Mouse (Mus musculus) lung, adult 2 months (tissue): ENCODE results near the gene Arl6ip1. TPM values are rescaled to one million over a fixed set of nuclear protein-coding genes. Genes with fewer than 3 reads are reported as not detected.
A peak's percentile ranks its signal among the peaks of the same experiment; 100 is the strongest.
"Not testable (repeated sequence)": the region's sequence is repeated elsewhere in the genome, so short reads cannot be mapped to it uniquely, and the experiment has no call there.

Experiments
- DNase-seq: peaks from one replicate; pipeline ENCODE4 v3.0.0; 2022
- H3K4me1 ChIP-seq: fragments of 200-500 bp; 2 replicates; pipeline ENCODE4 v1.6.1; 2011; ENCODE audit warnings: low read length; ENCODE audit not compliant: control insufficient read depth, insufficient read depth
- H3K4me3 ChIP-seq: fragments of 200-500 bp; replicated peaks from 2 replicates; pipeline ENCODE3; 2011; ENCODE audit warnings: low read depth, mild to moderate bottlenecking, control low read depth, low read length; ENCODE audit errors: extremely low read depth
- CTCF ChIP-seq: fragments of 200-500 bp; IDR thresholded peaks from 2 replicates; pipeline ENCODE4 v1.5.1; 2011; ENCODE audit warnings: mild to moderate bottlenecking, low read length, control low read depth; ENCODE audit not compliant: insufficient read depth
- POLR2A ChIP-seq: fragments of 200-500 bp; IDR thresholded peaks from 2 replicates; pipeline ENCODE4 v1.6.1; 2011; ENCODE audit warnings: low read depth, mild to moderate bottlenecking, control low read depth, low read length, borderline replicate concordance; ENCODE audit errors: extremely low read depth
- WGBS: fragments of 180-500 bp; shearing (Covaris S2); methylation state at CpG from one replicate; pipeline ENCODE4 v1.1.7; 2018; 5-methylcytosine and 5-hydroxymethylcytosine counted together
- polyA plus RNA-seq: library from polyadenylated mRNA; depleted of rRNA; stranded (reverse); fragments of >200 nt; gene quantifications from 2 replicates; pipeline ENCODE4 v1.2.3, GENCODE M21; 2012; rRNA removed

Arl6ip1 gene
- polyA plus RNA-seq, result 58.1 and 110 TPM in 2 replicates

GRCm38 (mm10) chr7:118129430-118130041, at the start of gene Arl6ip1:
Gene Arl6ip1, minus strand, starts transcription at chr7:118129662.
- peak; percentile 97 for DNase-seq
- no peaks in the 10 kb centered on the region; the same call in 1 of the 2 replicates for H3K4me1 ChIP-seq
- under 1% methylated on average over 39 of the region's 39 CpGs for WGBS
- H3K4me3 ChIP-seq, result peak within 1 kb of the TSS; percentile 90
- TF ChIP-seq CTCF (no peak), POLR2A (peak; percentile 99)

DNA sequence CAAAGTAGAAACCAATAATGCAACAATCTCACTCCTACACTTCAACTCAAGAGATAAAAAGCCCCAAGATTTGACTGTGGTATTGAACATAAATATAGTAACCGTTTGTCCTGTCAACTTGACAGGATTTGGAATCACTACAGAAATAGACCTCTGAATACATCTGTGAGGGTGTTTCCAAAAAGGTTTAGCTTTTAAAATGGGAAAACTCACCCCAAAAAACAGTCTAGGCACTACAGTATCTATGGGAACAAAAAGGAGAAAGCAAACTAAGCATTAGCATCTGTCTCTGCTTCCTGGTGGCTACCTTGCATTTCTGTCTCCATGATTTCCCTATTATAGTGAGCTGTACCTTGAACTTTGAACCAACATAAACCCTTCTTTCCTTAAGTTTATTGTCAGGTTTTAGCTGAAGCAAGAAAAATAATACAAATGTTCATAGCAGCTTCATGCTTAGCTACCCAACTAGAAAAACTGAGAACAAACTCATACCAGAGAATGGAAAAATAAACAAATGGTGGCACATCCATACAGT, 46.4 kb upstream of the Arl6ip1 start:
- DNase-seq, result no peak
- Histone ChIP-seq H3K4me1 (no peaks in the 10 kb centered on the region), H3K4me3 (no peak overlapping the region)
- TF ChIP-seq CTCF (no peak), POLR2A (no peak)
- WGBS, result 64% methylated on average over 1 of the region's 1 CpGs

DNA sequence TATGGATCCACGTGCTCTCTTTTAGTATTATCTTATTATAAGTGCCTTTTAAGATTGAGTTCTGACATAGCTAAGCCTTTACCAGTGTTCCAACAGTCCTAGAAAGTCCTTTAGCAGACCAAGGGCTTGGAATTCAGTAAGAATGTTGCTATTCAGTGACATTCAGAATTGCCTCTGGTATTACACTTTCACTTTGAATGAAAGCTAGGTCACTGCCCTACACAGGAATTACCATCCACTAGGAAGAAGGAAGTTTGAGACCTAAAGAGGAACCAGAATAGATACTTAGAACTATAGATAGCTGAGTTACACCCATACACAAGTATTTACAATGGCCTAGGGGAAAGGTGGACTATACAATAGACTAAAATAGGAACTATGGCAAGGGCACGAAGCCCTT, 40.7 kb upstream of the Arl6ip1 start:
- 72% methylated on average over 2 of the region's 2 CpGs for WGBS
- H3K4me3 ChIP-seq, DNase-seq, H3K4me1 ChIP-seq: not testable (repeated sequence)

GRCm38 (mm10) chr7:118163006-118163405, 33.5 kb upstream of the Arl6ip1 start:
- no peak for TF ChIP-seq POLR2A
- no peak for TF ChIP-seq CTCF
- no peak for DNase-seq
- 95% methylated on average over 8 of the region's 8 CpGs for WGBS
- no peaks in the 10 kb centered on the region for H3K4me1 ChIP-seq
- no peak overlapping the region for H3K4me3 ChIP-seq

DNA sequence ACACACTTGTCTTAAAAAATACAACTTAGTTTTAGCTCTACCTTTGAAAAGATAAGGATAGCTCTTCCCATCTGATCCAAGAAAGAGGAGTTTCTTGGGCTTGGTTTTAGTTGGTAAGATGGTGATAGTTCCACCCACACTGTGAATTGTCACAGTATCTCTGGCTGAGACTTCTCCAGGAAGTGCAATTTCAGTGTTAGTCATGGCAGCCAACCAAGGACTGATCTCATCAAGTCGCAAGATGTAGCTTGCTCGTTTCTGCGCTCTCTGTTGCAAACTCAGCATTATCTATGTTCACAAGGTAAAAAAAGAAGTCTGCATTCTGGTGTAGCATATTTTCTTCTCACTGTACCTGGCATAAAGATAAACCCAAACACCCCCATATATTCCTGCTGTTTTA, 30.7 kb upstream of the Arl6ip1 start:
- no peak for DNase-seq
- WGBS, result 72% methylated on average over 3 of the region's 3 CpGs
- Histone ChIP-seq H3K4me1 (no peaks in the 10 kb centered on the region), H3K4me3 (no peak overlapping the region)
- no peak for TF ChIP-seq CTCF
- no peak for TF ChIP-seq POLR2A

- Histone ChIP-seq H3K4me1 (no peaks in the 10 kb centered on the region), H3K4me3 (no peak overlapping the region)
- 88% methylated on average over 7 of the region's 7 CpGs for WGBS
- DNase-seq, result no peak
- no peak for TF ChIP-seq CTCF
- TF ChIP-seq POLR2A, result no peak
Measured at GRCm38 (mm10) chr7:118156461-118156860, 27.0 kb upstream of the Arl6ip1 start.

DNA sequence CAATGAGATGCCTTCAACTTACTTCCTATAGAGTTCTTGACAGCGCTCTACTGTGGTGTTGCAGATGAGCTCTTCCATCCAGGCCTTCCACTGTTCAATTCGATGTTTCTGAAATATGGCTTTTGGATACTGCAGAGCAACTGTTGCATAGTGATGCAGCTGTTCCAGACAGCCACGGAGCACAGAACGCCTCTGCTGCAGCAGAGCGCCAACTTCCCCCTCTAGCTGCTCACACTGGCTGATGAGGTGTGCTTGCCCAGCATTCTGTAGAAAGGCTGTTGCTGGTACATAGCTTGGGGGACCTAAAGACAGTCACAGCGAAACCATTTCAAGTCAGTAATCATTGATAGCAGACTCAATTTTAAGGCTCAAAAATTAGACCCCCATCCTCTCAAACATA, 24.7 kb upstream of the Arl6ip1 start:
- DNase-seq, result no peak
- TF ChIP-seq POLR2A (no peak), CTCF (no peak)
- WGBS, result 85% methylated on average over 6 of the region's 6 CpGs
- Histone ChIP-seq H3K4me1 (no peaks in the 10 kb centered on the region), H3K4me3 (no peak overlapping the region)

DNA sequence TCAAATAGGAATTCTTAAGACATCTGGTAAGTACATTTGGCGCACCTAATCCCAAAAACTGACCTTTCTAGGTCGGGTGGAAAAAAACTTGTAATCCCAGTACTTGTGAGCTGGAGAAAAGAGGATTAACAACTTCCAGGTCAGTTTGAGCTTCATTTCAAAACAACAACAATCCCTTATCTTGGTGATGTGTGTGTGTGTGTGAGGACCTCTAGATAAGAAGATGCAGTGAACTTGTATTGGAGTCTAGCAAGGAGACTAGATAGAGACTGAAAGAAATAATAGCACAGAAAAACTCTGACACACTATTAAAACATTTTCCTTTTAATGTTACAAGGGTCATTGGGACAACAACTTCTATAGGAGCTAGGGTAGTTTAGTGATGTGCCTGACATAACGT, 14.1 kb upstream of the Arl6ip1 start:
- no peak for DNase-seq
- TF ChIP-seq POLR2A (no peak), CTCF (no peak)
- H3K4me1 ChIP-seq, result no peaks in the 10 kb centered on the region
- no peak overlapping the region for H3K4me3 ChIP-seq
- 87% methylated on average over 3 of the region's 3 CpGs for WGBS

- H3K4me1 ChIP-seq, result no peaks in the 10 kb centered on the region
- DNase-seq, result no peak
- TF ChIP-seq POLR2A, result no peak
- no peak for TF ChIP-seq CTCF
- H3K4me3 ChIP-seq, result no peak overlapping the region
- 92% methylated on average over 4 of the region's 4 CpGs for WGBS
Measured at GRCm38 (mm10) chr7:118143123-118143522, 13.7 kb upstream of the Arl6ip1 start.

GRCm38 (mm10) chr7:118141271-118141670, 11.8 kb upstream of the Arl6ip1 start:
- no peak overlapping the region for H3K4me3 ChIP-seq
- DNase-seq, result no peak
- TF ChIP-seq CTCF (no peak), POLR2A (no peak)
- H3K4me1 ChIP-seq, result no peaks in the 10 kb centered on the region
- WGBS, result 94% methylated on average over 7 of the region's 7 CpGs
